Mouse (Mus musculus) kidney, adult 11 months (tissue): Measurements from ENCODE around the gene Notch1.
A peak's percentile ranks its signal among the peaks of the same experiment; 100 is the strongest.

Experiments
- DNase-seq: peaks from one replicate; pipeline ENCODE4 v3.0.0; 2022

Notch1 gene

GRCm38 (mm10) chr2:26516275-26516674 is at the start of gene Notch1:
Gene Notch1, minus strand, starts transcription at chr2:26516663.
- DNase-seq = peak; percentile 65

- DNase-seq = no peak
Measured at GRCm38 (mm10) chr2:26566221-26566620, 49.8 kb upstream of the Notch1 start.

- DNase-seq = peak; percentile 60
Measured at GRCm38 (mm10) chr2:26561351-26562016, 45.0 kb upstream of the Notch1 start.

- peak; percentile 52 for DNase-seq
Measured at GRCm38 (mm10) chr2:26560506-26560905, 44.0 kb upstream of the Notch1 start.

GRCm38 (mm10) chr2:26556535-26556993 is 40.1 kb upstream of the Notch1 start:
- DNase-seq = no peak

- no peak for DNase-seq
Measured at GRCm38 (mm10) chr2:26555076-26555475, 38.6 kb upstream of the Notch1 start.

GRCm38 (mm10) chr2:26553904-26554303 is 37.4 kb upstream of the Notch1 start:
- no peak for DNase-seq

GRCm38 (mm10) chr2:26552066-26552465 is 35.6 kb upstream of the Notch1 start:
- DNase-seq = no peak

- DNase-seq = no peak
Measured at GRCm38 (mm10) chr2:26551446-26551845, 35.0 kb upstream of the Notch1 start.

- DNase-seq = no peak
Measured at GRCm38 (mm10) chr2:26550777-26551176, 34.3 kb upstream of the Notch1 start.

- no peak for DNase-seq
Measured at GRCm38 (mm10) chr2:26550205-26550604, 33.7 kb upstream of the Notch1 start.

- DNase-seq = peak; percentile 33
Measured at GRCm38 (mm10) chr2:26549801-26550200, 33.3 kb upstream of the Notch1 start.

- DNase-seq = no peak
Measured at GRCm38 (mm10) chr2:26547481-26547880, 31.0 kb upstream of the Notch1 start.

GRCm38 (mm10) chr2:26544265-26544664 is 27.8 kb upstream of the Notch1 start:
- DNase-seq = peak; percentile 61

GRCm38 (mm10) chr2:26543768-26544167 is 27.3 kb upstream of the Notch1 start:
- no peak for DNase-seq

- DNase-seq = peak; percentile 40
Measured at GRCm38 (mm10) chr2:26543155-26543554, 26.7 kb upstream of the Notch1 start.

- no peak for DNase-seq
Measured at GRCm38 (mm10) chr2:26541258-26541910, 24.9 kb upstream of the Notch1 start.

- no peak for DNase-seq
Measured at GRCm38 (mm10) chr2:26540721-26541120, 24.3 kb upstream of the Notch1 start.

- no peak for DNase-seq
Measured at GRCm38 (mm10) chr2:26539516-26539915, 23.1 kb upstream of the Notch1 start.

- DNase-seq = no peak
Measured at GRCm38 (mm10) chr2:26535517-26536045, 19.1 kb upstream of the Notch1 start.

GRCm38 (mm10) chr2:26534616-26535015 is 18.2 kb upstream of the Notch1 start:
- DNase-seq = peak; percentile 51

- no peak for DNase-seq
Measured at GRCm38 (mm10) chr2:26534161-26534560, 17.7 kb upstream of the Notch1 start.

- no peak for DNase-seq
Measured at GRCm38 (mm10) chr2:26533249-26533648, 16.8 kb upstream of the Notch1 start.

GRCm38 (mm10) chr2:26531829-26532228 is 15.4 kb upstream of the Notch1 start:
- no peak for DNase-seq
